Mouse (Mus musculus): ENCODE results near the gene Tiparp. TPM values are rescaled to one million over a fixed set of nuclear protein-coding genes. Genes with fewer than 3 reads are reported as not detected.
A peak's percentile ranks its signal among the peaks of the same experiment; 100 is the strongest.

Tiparp gene
- total and polyA plus RNA-seq, 3 experiments, result 9.6 to 25.1 (median 13.7) TPM

- Histone ChIP-seq H3K79me2 (replicated peaks; ENCODE audit: control insufficient read depth, extremely low read depth, insufficient read depth, poor library complexity, severe bottlenecking) (no peaks in the 10 kb centered on the region), H3K4me3 (replicated peaks in 1 of 3; ENCODE audit: low read depth in 2 of 3, low read length in 2 of 3, poor library complexity in 1 of 3) (peak overlapping the region; percentile 23 to 51 (median 43)), H3K9me3 (replicated peaks; ENCODE audit: low read length) (no peaks in the 10 kb centered on the region), H3K27me3 (replicated peaks) (no peaks in the 10 kb centered on the region), H3K4me2 (ENCODE audit: insufficient read depth, low read depth, poor library complexity, severe bottlenecking) (peak overlapping the region; percentile 62), H3K36me3 (replicated peaks in 1 of 2; ENCODE audit: control insufficient read depth in 1 of 2, insufficient read depth in 1 of 2, low read length in 1 of 2) (no peaks in the 10 kb centered on the region), H3K27ac (ENCODE audit: insufficient read depth, low read depth) (peak overlapping the region; percentile 87), H3K9ac (ENCODE audit: insufficient read depth, low read depth) (peak overlapping the region; percentile 34), H3K4me1 (ENCODE audit: control insufficient read depth in 1 of 2, insufficient read depth in 2 of 2) (peaks cover 3 to 27% of the 10 kb centered on the region in 2 experiments)
- in situ Hi-C loops (cut with MboI; ENCODE audit: low pct_ligation_motif_present, low pct_unique_long_range_greater_than_20kb, low sequenced_read_pairs) (no loop called here), dilution Hi-C loops (cut with MboI; ENCODE audit: extremely low pct_ligation_motif_present, extremely low pct_unique_long_range_greater_than_20kb, low sequenced_read_pairs) (no loop called here)
- peak; percentile 87 for DNase-seq (ENCODE audit: extremely low read depth)
- peak; percentile 40; the same call in 1 of the 2 replicates for TF ChIP-seq JUN (IDR thresholded peaks at IDR 0.05; ENCODE audit: insufficient read depth, low read depth, low read length)
- 0 out of 2 replicates have a peak, but pooled peaks have one; percentile 44 for TF ChIP-seq HCFC1 (IDR thresholded peaks at IDR 0.05; ENCODE audit: low read depth, low read length)
- TF ChIP-seq RCOR1 (conservative IDR thresholded peaks at IDR 0.05; ENCODE audit: low read depth, low read length), result peak; percentile 74; the same call in 1 of the 2 replicates
- no peak for TF ChIP-seq ZC3H11A (IDR thresholded peaks at IDR 0.05; ENCODE audit: low read depth, low read length)
- TF ChIP-seq IRF4 (IDR thresholded peaks at IDR 0.05; ENCODE audit: low read depth, low read length), result peak; percentile 86
- peak; percentile 70; the same call in 1 of the 2 replicates for TF ChIP-seq MAX (IDR thresholded peaks at IDR 0.05; ENCODE audit: low read length)
- TF ChIP-seq MAFK (IDR thresholded peaks at IDR 0.05; ENCODE audit: insufficient replicate concordance, low read length), result 0 out of 2 replicates have a peak, but pooled peaks have one; percentile 54
- TF ChIP-seq RAD21 (IDR thresholded peaks at IDR 0.05; ENCODE audit: low read depth, low read length), result no peak; the same call in 1 of the 2 replicates
- TF ChIP-seq BHLHE40 (IDR thresholded peaks at IDR 0.05; ENCODE audit: low read depth, low read length), result peak; percentile 96
- peak; percentile 65 for TF ChIP-seq ELF1 (IDR thresholded peaks at IDR 0.05; ENCODE audit: low read depth, low read length)
- TF ChIP-seq NELFE (IDR thresholded peaks at IDR 0.05; ENCODE audit: low read depth, low read length), result peak; percentile 70; the same call in 1 of the 2 replicates
- TF ChIP-seq TCF12 (IDR thresholded peaks at IDR 0.05; ENCODE audit: low read depth, low read length), result peak; percentile 90
- TF ChIP-seq CHD2 (IDR thresholded peaks at IDR 0.05; ENCODE audit: low read length), result peak; percentile 83; the same call in 1 of the 2 replicates
- peak; percentile 71; the same call in 1 of the 2 replicates for TF ChIP-seq ZMIZ1 (IDR thresholded peaks at IDR 0.05; ENCODE audit: low read depth, low read length)
- peak; percentile 79 for TF ChIP-seq MEF2A (IDR thresholded peaks at IDR 0.05; ENCODE audit: borderline replicate concordance, low read depth, low read length)
- no peak for TF ChIP-seq UBTF (IDR thresholded peaks at IDR 0.05; ENCODE audit: low read depth, low read length)
- no peak for TF ChIP-seq GABPA (IDR thresholded peaks at IDR 0.05; ENCODE audit: insufficient replicate concordance, low read depth, low read length)
- TF ChIP-seq TBP (conservative IDR thresholded peaks at IDR 0.05; ENCODE audit: low read depth, low read length), result 0 out of 2 replicates have a peak, but pooled peaks have one; percentile 51
- no peak for TF ChIP-seq USF2 (conservative IDR thresholded peaks at IDR 0.05; ENCODE audit: low read depth, low read length)
- no peak; the same call in 1 of the 2 replicates for TF ChIP-seq CHD1 (IDR thresholded peaks at IDR 0.05; ENCODE audit: low read depth, low read length)
- TF ChIP-seq PAX5 (IDR thresholded peaks at IDR 0.05; ENCODE audit: low read length), result no peak
- 0 out of 2 replicates have a peak, but pooled peaks have one; percentile 55 for TF ChIP-seq MXI1 (IDR thresholded peaks at IDR 0.05; ENCODE audit: low read depth, low read length)
- peak; percentile 86 for TF ChIP-seq MYC (IDR thresholded peaks at IDR 0.05; ENCODE audit: low read depth, low read length)
- no peak for TF ChIP-seq ZNF384 (IDR thresholded peaks at IDR 0.05; ENCODE audit: low read depth, low read length)
- no peak for TF ChIP-seq KAT2A (IDR thresholded peaks at IDR 0.05; ENCODE audit: insufficient replicate concordance, low read length)
- TF ChIP-seq SIN3A (IDR thresholded peaks at IDR 0.05; ENCODE audit: low read length), result peak; percentile 2
- TF ChIP-seq EP300 (IDR thresholded peaks at IDR 0.05; ENCODE audit: low read length), result no peak; the same call in 1 of the 2 replicates
- no peak for TF ChIP-seq JUND (conservative IDR thresholded peaks at IDR 0.05; ENCODE audit: low read depth, low read length)
- TF ChIP-seq E2F4 (IDR thresholded peaks at IDR 0.05; ENCODE audit: insufficient replicate concordance, low read depth, low read length), result no peak
- peak; percentile 89 for TF ChIP-seq ETS1 (conservative IDR thresholded peaks at IDR 0.05; ENCODE audit: low read depth, low read length)
- no peak for TF ChIP-seq ZKSCAN1 (IDR thresholded peaks at IDR 0.05; ENCODE audit: borderline replicate concordance, low read depth, low read length)
- TF ChIP-seq NRF1 (IDR thresholded peaks at IDR 0.05; ENCODE audit: low read depth, low read length), result peak; percentile 79
- TF ChIP-seq MAZ (IDR thresholded peaks at IDR 0.05; ENCODE audit: low read depth, low read length), result no peak
- TF ChIP-seq USF1 (IDR thresholded peaks at IDR 0.05; ENCODE audit: low read depth, low read length), result no peak
- peak; percentile 54; the same call in 1 of the 2 replicates for TF ChIP-seq POLR2AphosphoS2 (IDR thresholded peaks at IDR 0.05; ENCODE audit: low read depth, low read length)
- TF ChIP-seq SMC3 (IDR thresholded peaks at IDR 0.05; ENCODE audit: low read depth, low read length), result 0 out of 2 replicates have a peak, but pooled peaks have one; percentile 16
- TF ChIP-seq CTCF (conservative IDR thresholded peaks at IDR 0.05 in 1 of 2, IDR thresholded peaks at IDR 0.05 in 1 of 2; ENCODE audit: low read depth in 2 of 2, low read length in 2 of 2), result no peak
- peak; percentile 66 for TF ChIP-seq POLR2A (IDR thresholded peaks at IDR 0.05; ENCODE audit: low read depth, low read length)
Measured at GRCm38 (mm10) chr3:65586483-65586905, 58.3 kb downstream of the Tiparp start.

Data from CH12.LX (cell line).